Mouse (Mus musculus): Measurements from ENCODE around the gene Per1.

GRCm38 (mm10) chr11:69098762-69099091 lies 3.7 kb downstream of the Per1 start:
- no peak for TF ChIP-seq TAL1 (IDR thresholded peaks at IDR 0.05; ENCODE audit: low read length)
- TF ChIP-seq GATA1 (IDR thresholded peaks at IDR 0.05; ENCODE audit: low read length) = no peak

Measured in erythroblast, embryonic 14.5 days (primary cell).